ENCODE assay signal across 9 mouse cellular contexts in the genomic region with DNA sequence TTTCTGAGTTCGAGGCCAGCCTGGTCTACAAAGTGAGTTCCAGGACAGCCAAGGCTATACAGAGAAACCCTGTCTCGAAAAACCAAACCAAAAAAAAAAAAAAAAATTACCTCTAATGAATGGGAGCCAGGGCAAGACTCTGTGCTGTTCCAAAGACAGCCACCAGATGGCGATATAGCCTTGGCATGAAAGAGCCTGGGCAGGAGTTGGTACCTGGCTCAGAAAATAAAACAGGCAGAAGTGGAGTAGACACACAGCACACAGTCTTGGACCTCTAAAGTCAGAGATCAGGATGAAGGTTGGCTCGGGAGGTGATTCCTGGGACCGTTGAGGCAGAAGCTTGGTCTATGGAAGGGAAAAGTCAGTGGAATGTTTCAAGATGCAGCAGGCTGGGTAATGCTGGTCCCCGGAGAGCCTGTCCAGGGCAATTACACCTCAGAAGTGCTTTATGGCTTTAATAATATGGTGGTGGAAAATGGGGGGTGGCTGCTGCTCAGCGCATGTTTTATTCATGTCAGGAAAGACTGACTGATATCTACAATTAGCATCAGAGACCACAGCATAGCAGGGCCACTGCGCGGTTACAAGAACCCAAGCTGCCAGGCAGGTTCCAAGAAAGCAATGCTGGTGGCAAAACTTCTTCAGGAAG. TPM values are rescaled to one million over a fixed set of nuclear protein-coding genes. Genes with fewer than 3 reads are reported as not detected.
DNase-seq lines count a peak whose midpoint lies in the region; ATAC-seq lines count a peak whose summit lies in the region.
"Had no signal": no experiment of that assay in that cellular context is flagged by ENCODE, and none has a peak within 500 bp of the region (broad histone marks: within the 10 kb centered on the region; RNA-seq: fewer than 3 reads in every experiment).

No protein-coding gene starts in this region.

- no peak overlapping the region for H3K4me3 ChIP-seq in forebrain, embryonic 11.5 days (ENCODE audit: low read depth, low read length)
- H3K4me3 ChIP-seq in hindbrain, embryonic 14.5 days (replicated peaks; ENCODE audit: low read length), result no peak overlapping the region
- H3K4me3 ChIP-seq: lung, embryonic 15.5 days had no signal

- ATAC-seq in forebrain, embryonic 11.5 days (replicated peaks; ENCODE audit: low FRiP score), result peak; percentile 50
- ATAC-seq in hindbrain, embryonic 14.5 days (ENCODE audit: low FRiP score), result peak; percentile 69
- peak; percentile 93 for ATAC-seq in megakaryocyte, adult 5-6 weeks (ENCODE audit: poor library complexity, severe bottlenecking)

- H3K9me3 ChIP-seq in forebrain, embryonic 11.5 days (ENCODE audit: control insufficient read depth, low read length), result no peaks in the 10 kb centered on the region
- no peaks in the 10 kb centered on the region for H3K9me3 ChIP-seq in hindbrain, embryonic 14.5 days (ENCODE audit: control insufficient read depth, low read length)
- H3K9me3 ChIP-seq: lung, embryonic 15.5 days had no signal

- no peak overlapping the region for H3K9ac ChIP-seq in forebrain, embryonic 11.5 days (ENCODE audit: low read length)
- no peak overlapping the region for H3K9ac ChIP-seq in hindbrain, embryonic 14.5 days
- H3K9ac ChIP-seq: lung, embryonic 15.5 days had no signal

- 50% methylated on average over 7 of the region's 9 CpGs for WGBS in forebrain, embryonic 11.5 days
- WGBS in hindbrain, embryonic 14.5 days, result 37% methylated on average over 8 of the region's 9 CpGs

- no peak overlapping the region for H3K4me2 ChIP-seq in forebrain, embryonic 11.5 days (ENCODE audit: low read depth, low read length, severe bottlenecking)
- no peak overlapping the region for H3K4me2 ChIP-seq in hindbrain, embryonic 14.5 days (replicated peaks)
- H3K4me2 ChIP-seq: lung, embryonic 15.5 days had no signal

- H3K36me3 ChIP-seq in forebrain, embryonic 11.5 days (ENCODE audit: control insufficient read depth, insufficient read depth, low read length), result no peaks in the 10 kb centered on the region
- no peaks in the 10 kb centered on the region for H3K36me3 ChIP-seq in hindbrain, embryonic 14.5 days (replicated peaks; ENCODE audit: control insufficient read depth, insufficient read depth)
- H3K36me3 ChIP-seq: lung, embryonic 15.5 days had no signal

- H3K27ac ChIP-seq in forebrain, embryonic 11.5 days (ENCODE audit: low read depth, low read length), result no peak overlapping the region
- H3K27ac ChIP-seq in hindbrain, embryonic 14.5 days, result no peak overlapping the region
- H3K27ac ChIP-seq: lung, embryonic 15.5 days had no signal

- H3K4me1 ChIP-seq in forebrain, embryonic 11.5 days (replicated peaks; ENCODE audit: control insufficient read depth, insufficient read depth, low read length), result no peaks in the 10 kb centered on the region
- 0 out of 2 replicates have a peak, but pooled peaks cover 4% of the 10 kb centered on the region for H3K4me1 ChIP-seq in hindbrain, embryonic 14.5 days (replicated peaks; ENCODE audit: control insufficient read depth, insufficient read depth, low read length)

- DNase-seq in MN1 (ENCODE audit: low spot score), result peak; percentile 85
- peak; percentile 78 for DNase-seq in c-Kit-positive CD71-positive TER-119-negative erythroid progenitor cells, embryonic 14.5 days (ENCODE audit: low read depth)
- DNase-seq in forebrain, embryonic 11.5 days (ENCODE audit: low spot score), result peak; percentile 90
- DNase-seq in hindbrain, embryonic 14.5 days (ENCODE audit: low spot score), result peak; percentile 96
- DNase-seq in layer of hippocampus, postnatal 14 days (ENCODE audit: low spot score in 2 of 2), result peak; percentile 83 to 88
- DNase-seq in right cerebral cortex, adult 18-20 months, result peak; percentile 60
- peak; percentile 68 to 75 for DNase-seq in urinary bladder, postnatal 36 days (ENCODE audit: low spot score in 2 of 2)

- no peaks in the 10 kb centered on the region for H3K27me3 ChIP-seq in forebrain, embryonic 11.5 days (ENCODE audit: control insufficient read depth, insufficient read depth, low read length)
- no peaks in the 10 kb centered on the region for H3K27me3 ChIP-seq in hindbrain, embryonic 14.5 days (ENCODE audit: control insufficient read depth, insufficient read depth, low read length)
- H3K27me3 ChIP-seq: lung, embryonic 15.5 days had no signal

RNA-seq across cellular contexts. Expression of gene Lrcol1, which starts 13.1 kb away (rescaled TPM):
- not detected in 2 replicates for polyA plus RNA-seq in forebrain, embryonic 11.5 days (2014; fragmentation: Nextera tagmentation; extraction: Ambion mirVana)
- not detected in 2 replicates for polyA plus RNA-seq in hindbrain, embryonic 14.5 days (2014; fragmentation: Nextera tagmentation; extraction: Ambion mirVana)
- not detected for total RNA-seq in layer of hippocampus, postnatal 14 days (2021)
- not detected in 2 replicates for total RNA-seq in megakaryocyte, adult 5-6 weeks (2015)
- not detected in 2 replicates for total RNA-seq in megakaryocyte, adult 5-6 weeks (2017)

RNA-seq across cellular contexts. Expression of gene P2rx2, which starts 14.6 kb away (rescaled TPM):
- 1.0 and 1.3 TPM in 2 replicates for polyA plus RNA-seq in forebrain, embryonic 11.5 days (2014; fragmentation: Nextera tagmentation; extraction: Ambion mirVana)
- 9.9 and 12.2 TPM in 2 replicates for polyA plus RNA-seq in hindbrain, embryonic 14.5 days (2014; fragmentation: Nextera tagmentation; extraction: Ambion mirVana)
- total RNA-seq in layer of hippocampus, postnatal 14 days (2021), result under 1 TPM; 0.46 to 0.79 TPM
- not detected in 2 replicates for total RNA-seq in megakaryocyte, adult 5-6 weeks (2015)
- total RNA-seq in megakaryocyte, adult 5-6 weeks (2017), result 0.11 TPM in 1 of 2 replicates, not detected in the other
